Mouse (Mus musculus): Measurements from ENCODE around the gene Pik3r2. TPM values are rescaled to one million over a fixed set of nuclear protein-coding genes. Genes with fewer than 3 reads are reported as not detected.

The Pik3r2 gene
- total RNA-seq, 2 experiments from 2014 or later = 3.8 to 8.0 TPM

GRCm38 (mm10) chr8:70775851-70776495, 540 bp downstream of the Pik3r2 start:
- no peak for ATAC-seq (replicated peaks; ENCODE audit: low FRiP score, poor library complexity, severe bottlenecking)

GRCm38 (mm10) chr8:70775227-70775626, 1.3 kb downstream of the Pik3r2 start:
- ATAC-seq (replicated peaks; ENCODE audit: low FRiP score, poor library complexity, severe bottlenecking) = no peak

GRCm38 (mm10) chr8:70774740-70775139, 1.8 kb downstream of the Pik3r2 start:
- no peak for ATAC-seq (replicated peaks; ENCODE audit: low FRiP score, poor library complexity, severe bottlenecking)

DNA sequence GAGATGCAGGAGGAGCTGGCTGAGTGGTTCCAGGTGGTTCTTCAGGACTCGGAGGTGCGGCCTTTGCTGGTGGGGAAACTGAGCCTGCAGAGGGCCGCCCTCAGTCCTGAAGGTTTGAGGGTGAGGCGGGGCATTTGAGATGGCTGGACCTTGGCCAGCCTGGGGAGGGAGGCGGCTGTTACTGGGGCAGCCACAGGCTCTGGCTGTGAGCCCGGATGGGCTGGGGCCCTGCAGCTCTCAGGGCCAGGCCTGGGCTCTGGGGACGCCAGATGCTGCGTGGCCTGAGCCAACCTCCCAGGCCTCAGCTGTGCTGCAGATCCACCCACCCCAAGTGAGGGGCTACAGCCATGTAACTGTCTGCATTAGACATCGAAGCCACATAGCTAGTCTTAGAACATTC, 2.7 kb downstream of the Pik3r2 start:
- ATAC-seq (replicated peaks; ENCODE audit: low FRiP score, poor library complexity, severe bottlenecking) = 0 out of 2 replicates have a peak, but pooled peaks have one; percentile 13

GRCm38 (mm10) chr8:70773410-70773809, 3.1 kb downstream of the Pik3r2 start:
- no peak for ATAC-seq (replicated peaks; ENCODE audit: low FRiP score, poor library complexity, severe bottlenecking)

DNA sequence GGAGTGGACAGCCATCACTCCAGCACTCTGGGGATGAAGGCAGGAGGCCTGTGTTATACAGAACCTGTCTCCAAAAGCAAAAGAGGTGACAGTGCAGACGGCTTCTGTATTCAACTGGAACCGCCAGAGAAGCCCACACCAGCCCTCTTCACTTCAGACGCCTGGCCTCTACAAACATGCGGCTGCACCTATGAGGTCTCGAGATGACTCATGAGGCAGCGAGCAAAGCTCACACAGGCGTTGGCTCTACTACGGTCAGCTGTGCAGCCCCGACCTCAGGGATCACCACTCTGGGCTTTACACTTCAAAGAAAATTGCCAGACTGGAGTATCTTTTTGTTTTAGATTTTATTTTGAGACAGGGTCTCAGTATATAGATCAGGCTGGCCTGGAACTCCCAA, 3.6 kb downstream of the Pik3r2 start:
- no peak for ATAC-seq (replicated peaks; ENCODE audit: low FRiP score, poor library complexity, severe bottlenecking)

GRCm38 (mm10) chr8:70772075-70772474, 4.4 kb downstream of the Pik3r2 start:
- no peak for ATAC-seq (replicated peaks; ENCODE audit: low FRiP score, poor library complexity, severe bottlenecking)

- ATAC-seq (replicated peaks; ENCODE audit: low FRiP score, poor library complexity, severe bottlenecking) = no peak
These were observed 5.3 kb downstream of the Pik3r2 start for GRCm38 (mm10) chr8:70771217-70771616.

DNA sequence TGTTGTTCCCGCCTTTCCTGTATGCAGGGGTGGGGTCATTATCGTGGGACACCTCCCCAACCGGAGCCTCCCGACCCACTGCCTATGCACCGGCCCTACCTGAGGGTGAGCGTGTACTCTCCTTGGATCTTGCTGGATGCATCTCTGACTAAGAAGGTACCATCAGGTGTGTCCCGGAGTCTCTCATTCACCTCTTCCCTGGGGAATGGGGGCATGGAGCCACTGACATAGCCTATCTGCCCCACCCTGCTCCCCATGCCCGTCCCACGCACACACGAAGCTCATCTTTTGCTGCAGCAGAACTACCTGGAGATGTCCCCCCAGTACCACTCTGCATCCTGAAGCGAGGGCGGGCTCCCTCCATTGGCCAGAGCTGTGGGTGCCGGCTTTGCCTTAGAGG, 5.8 kb downstream of the Pik3r2 start:
- ATAC-seq (replicated peaks; ENCODE audit: low FRiP score, poor library complexity, severe bottlenecking) = no peak

GRCm38 (mm10) chr8:70769858-70770257, 6.7 kb downstream of the Pik3r2 start:
- no peak for ATAC-seq (replicated peaks; ENCODE audit: low FRiP score, poor library complexity, severe bottlenecking)

DNA sequence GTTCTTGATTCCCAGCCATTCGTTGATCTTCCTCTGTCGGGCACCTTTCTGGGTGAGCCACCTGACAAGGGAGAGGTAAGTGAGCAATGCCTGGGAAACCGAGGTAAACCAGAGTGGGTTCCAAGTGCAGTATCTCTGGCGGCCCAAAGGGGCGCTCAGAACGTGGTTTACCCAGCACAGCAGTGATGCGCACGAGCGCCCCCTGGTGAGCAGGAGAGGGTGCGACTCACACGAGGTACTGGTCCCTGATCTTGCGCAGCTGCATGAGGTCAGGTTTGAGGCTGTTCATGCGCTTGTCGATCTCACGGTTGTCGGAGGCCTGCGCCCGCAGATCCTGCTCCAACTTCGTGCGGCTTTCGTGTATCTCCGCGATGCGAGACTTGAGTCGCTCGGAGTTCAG, 7.2 kb downstream of the Pik3r2 start:
- peak; percentile 70 for ATAC-seq (replicated peaks; ENCODE audit: low FRiP score, poor library complexity, severe bottlenecking)

DNA sequence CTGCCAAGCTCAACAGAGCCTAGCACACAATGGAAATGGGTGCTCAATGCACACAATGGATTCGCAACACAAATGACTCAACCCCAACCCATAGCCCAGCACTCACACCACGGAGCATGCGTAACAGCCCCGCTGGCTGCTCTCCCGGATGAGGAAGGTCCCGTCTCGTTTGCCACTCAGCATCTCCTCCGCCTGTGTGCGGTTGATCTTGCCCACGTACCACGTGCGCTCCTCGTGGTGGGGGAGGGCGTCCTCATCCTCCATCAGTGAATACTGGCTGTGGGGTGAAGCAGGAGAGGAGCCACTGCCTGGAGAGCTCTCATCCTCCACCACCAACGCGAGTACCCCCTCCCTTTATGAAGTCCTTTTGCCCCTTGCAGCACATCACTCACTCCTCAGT, 7.6 kb downstream of the Pik3r2 start:
- no peak for ATAC-seq (replicated peaks; ENCODE audit: low FRiP score, poor library complexity, severe bottlenecking)

GRCm38 (mm10) chr8:70768231-70768776, 8.2 kb downstream of the Pik3r2 start:
- ATAC-seq (replicated peaks; ENCODE audit: low FRiP score, poor library complexity, severe bottlenecking) = no peak

GRCm38 (mm10) chr8:70767503-70767902, 9.0 kb downstream of the Pik3r2 start:
- ATAC-seq (replicated peaks; ENCODE audit: low FRiP score, poor library complexity, severe bottlenecking) = no peak

DNA sequence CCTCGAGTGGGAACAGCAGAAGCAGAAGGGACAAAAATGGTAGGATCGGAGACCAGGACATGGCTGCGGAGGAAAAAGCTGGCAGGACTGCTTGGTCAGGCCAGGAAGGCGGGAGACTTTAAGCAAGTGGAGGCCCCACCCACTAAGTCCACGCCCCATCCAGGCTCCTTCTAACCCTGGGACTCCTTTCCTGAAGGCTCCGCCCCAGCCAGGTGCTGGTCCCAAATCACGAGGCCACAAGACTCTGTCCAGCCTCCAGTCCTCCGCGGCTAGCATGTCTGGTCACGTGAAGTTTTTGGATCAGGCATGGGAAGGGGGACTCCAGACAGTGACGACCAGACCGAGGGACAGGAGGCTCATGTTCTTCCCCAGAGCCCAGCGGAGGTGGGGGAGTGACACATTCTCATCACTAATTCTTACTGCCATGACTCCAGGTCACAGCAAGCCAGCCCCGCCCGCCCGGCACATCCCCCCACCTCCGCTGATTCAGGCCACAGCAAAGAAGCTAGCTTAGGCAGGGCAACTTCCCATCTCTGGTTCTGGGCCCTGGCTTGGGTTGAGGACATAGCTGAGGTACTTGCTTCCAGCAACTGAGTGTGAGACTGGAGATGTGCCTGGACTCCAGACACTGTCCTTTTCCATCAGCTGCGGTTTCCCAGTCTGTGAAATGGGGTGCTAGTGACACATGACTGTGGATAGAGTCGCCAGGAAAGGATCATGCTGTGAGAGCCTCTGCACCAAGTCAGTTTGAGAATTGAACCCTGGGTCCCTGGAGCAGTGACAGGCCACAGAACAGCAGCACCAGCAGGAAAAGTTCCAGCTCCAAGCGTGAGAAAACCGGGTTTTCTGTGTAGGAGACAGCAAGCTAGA, 9.7 kb downstream of the Pik3r2 start:
- ATAC-seq (replicated peaks; ENCODE audit: low FRiP score, poor library complexity, severe bottlenecking) = peak; percentile 60

- no peak for ATAC-seq (replicated peaks; ENCODE audit: low FRiP score, poor library complexity, severe bottlenecking)
These were observed 10.5 kb downstream of the Pik3r2 start for GRCm38 (mm10) chr8:70765838-70766570.

GRCm38 (mm10) chr8:70765329-70765728, 11.2 kb downstream of the Pik3r2 start:
- no peak for ATAC-seq (replicated peaks; ENCODE audit: low FRiP score, poor library complexity, severe bottlenecking)

DNA sequence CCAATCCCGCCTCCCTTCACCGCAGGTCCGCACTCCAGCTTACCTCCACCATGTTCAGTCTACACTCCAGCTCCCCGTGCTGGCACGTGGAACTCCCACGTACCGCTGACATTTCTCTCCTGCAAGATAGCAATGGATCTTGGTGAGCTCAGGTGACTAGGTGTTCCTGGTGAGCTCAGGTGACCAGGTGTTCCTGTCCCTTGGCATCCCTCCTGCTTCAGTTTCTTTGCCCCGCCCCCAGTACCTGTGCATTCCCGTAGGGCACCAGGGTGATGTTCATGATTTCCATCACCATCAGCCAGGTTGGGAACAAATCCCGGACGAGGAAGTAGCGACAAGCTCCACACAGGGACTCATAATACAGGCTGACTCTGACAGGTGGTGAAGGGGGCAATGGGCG, 11.8 kb downstream of the Pik3r2 start:
- ATAC-seq (replicated peaks; ENCODE audit: low FRiP score, poor library complexity, severe bottlenecking) = no peak

GRCm38 (mm10) chr8:70764026-70764425, 12.5 kb downstream of the Pik3r2 start:
- peak; percentile 33 for ATAC-seq (replicated peaks; ENCODE audit: low FRiP score, poor library complexity, severe bottlenecking)

GRCm38 (mm10) chr8:70763354-70763753, 13.2 kb downstream of the Pik3r2 start:
- ATAC-seq (replicated peaks; ENCODE audit: low FRiP score, poor library complexity, severe bottlenecking) = no peak

All from erythroid progenitor cell, adult 5-6 weeks (primary cell).